Mouse (Mus musculus): ENCODE results near the gene Acap2. TPM values are rescaled to one million over a fixed set of nuclear protein-coding genes. Genes with fewer than 3 reads are reported as not detected.

Gene Acap2
- total and polyA plus RNA-seq, 2 experiments from 2014 or later: 10.9 to 26.7 TPM

- no peaks in the 10 kb centered on the region for H3K4me1 ChIP-seq (ENCODE audit: insufficient read depth, low read length)
- H3K4me2 ChIP-seq (ENCODE audit: low read depth, low read length, poor library complexity, severe bottlenecking): no peak overlapping the region
- ATAC-seq (ENCODE audit: low FRiP score) (no peak), DNase-seq (ENCODE audit: low spot score) (no peak)
- H3K27me3 ChIP-seq (ENCODE audit: insufficient read depth, low read length): no peaks in the 10 kb centered on the region
- H3K9me3 ChIP-seq (ENCODE audit: low read length): no peaks in the 10 kb centered on the region
- TF ChIP-seq CTCF (IDR thresholded peaks at IDR 0.05): no peak
- no peak overlapping the region for H3K4me3 ChIP-seq (ENCODE audit: low read depth, low read length)
- no peaks in the 10 kb centered on the region for H3K36me3 ChIP-seq (ENCODE audit: insufficient read depth, low read length)
- 98% methylated on average over 3 of the region's 3 CpGs for WGBS
- H3K9ac ChIP-seq (replicated peaks; ENCODE audit: low read length, poor library complexity, severe bottlenecking): no peak overlapping the region
- no peak overlapping the region for H3K27ac ChIP-seq (ENCODE audit: low read depth, low read length)
Observed at GRCm38 (mm10) chr16:31060226-31060625, 140.8 kb downstream of the Acap2 start.

GRCm38 (mm10) chr16:31059730-31060129 lies 141.3 kb downstream of the Acap2 start:
- Histone ChIP-seq H3K36me3 (ENCODE audit: insufficient read depth, low read length) (no peaks in the 10 kb centered on the region), H3K4me3 (ENCODE audit: low read depth, low read length) (no peak overlapping the region), H3K9me3 (ENCODE audit: low read length) (no peaks in the 10 kb centered on the region), H3K4me2 (ENCODE audit: low read depth, low read length, poor library complexity, severe bottlenecking) (no peak overlapping the region), H3K9ac (replicated peaks; ENCODE audit: low read length, poor library complexity, severe bottlenecking) (no peak overlapping the region), H3K27ac (ENCODE audit: low read depth, low read length) (no peak overlapping the region), H3K4me1 (ENCODE audit: insufficient read depth, low read length) (no peaks in the 10 kb centered on the region), H3K27me3 (ENCODE audit: insufficient read depth, low read length) (no peaks in the 10 kb centered on the region)
- no peak for TF ChIP-seq CTCF (IDR thresholded peaks at IDR 0.05)
- ATAC-seq (ENCODE audit: low FRiP score) (no peak), DNase-seq (ENCODE audit: low spot score) (no peak)
- 88% methylated on average over 4 of the region's 4 CpGs for WGBS

- ATAC-seq (ENCODE audit: low FRiP score): no peak
- DNase-seq (ENCODE audit: low spot score): no peak
- Histone ChIP-seq H3K4me3 (ENCODE audit: low read depth, low read length) (no peak overlapping the region), H3K4me1 (ENCODE audit: insufficient read depth, low read length) (no peaks in the 10 kb centered on the region), H3K9me3 (ENCODE audit: low read length) (no peaks in the 10 kb centered on the region), H3K27ac (ENCODE audit: low read depth, low read length) (no peak overlapping the region), H3K9ac (replicated peaks; ENCODE audit: low read length, poor library complexity, severe bottlenecking) (no peak overlapping the region), H3K36me3 (ENCODE audit: insufficient read depth, low read length) (peaks cover 3% of the 10 kb centered on the region; the same call in 1 of the 2 replicates), H3K27me3 (ENCODE audit: insufficient read depth, low read length) (no peaks in the 10 kb centered on the region), H3K4me2 (ENCODE audit: low read depth, low read length, poor library complexity, severe bottlenecking) (no peak overlapping the region)
- 83% methylated on average over 6 of the region's 6 CpGs for WGBS
- TF ChIP-seq CTCF (IDR thresholded peaks at IDR 0.05): no peak
Observed at GRCm38 (mm10) chr16:31052812-31053211, 148.2 kb downstream of the Acap2 start.

GRCm38 (mm10) chr16:31052177-31052726 lies 148.8 kb downstream of the Acap2 start:
- Histone ChIP-seq H3K4me2 (ENCODE audit: low read depth, low read length, poor library complexity, severe bottlenecking) (no peak overlapping the region), H3K27ac (ENCODE audit: low read depth, low read length) (no peak overlapping the region), H3K36me3 (ENCODE audit: insufficient read depth, low read length) (peaks cover 3% of the 10 kb centered on the region; the same call in 1 of the 2 replicates), H3K9ac (replicated peaks; ENCODE audit: low read length, poor library complexity, severe bottlenecking) (no peak overlapping the region), H3K27me3 (ENCODE audit: insufficient read depth, low read length) (no peaks in the 10 kb centered on the region), H3K4me1 (ENCODE audit: insufficient read depth, low read length) (no peaks in the 10 kb centered on the region), H3K4me3 (ENCODE audit: low read depth, low read length) (no peak overlapping the region), H3K9me3 (ENCODE audit: low read length) (no peaks in the 10 kb centered on the region)
- no peak for TF ChIP-seq CTCF (IDR thresholded peaks at IDR 0.05)
- DNase-seq (ENCODE audit: low spot score) (no peak), ATAC-seq (ENCODE audit: low FRiP score) (no peak)
- WGBS: 73% methylated on average over 7 of the region's 7 CpGs

- no peak overlapping the region for H3K27ac ChIP-seq (ENCODE audit: low read depth, low read length)
Observed at GRCm38 (mm10) chr16:31050701-31051100, 150.3 kb downstream of the Acap2 start.

GRCm38 (mm10) chr16:31048194-31048593 lies 152.9 kb downstream of the Acap2 start:
- Histone ChIP-seq H3K4me2 (ENCODE audit: low read depth, low read length, poor library complexity, severe bottlenecking) (no peak overlapping the region), H3K27ac (ENCODE audit: low read depth, low read length) (no peak overlapping the region), H3K9me3 (ENCODE audit: low read length) (no peaks in the 10 kb centered on the region), H3K36me3 (ENCODE audit: insufficient read depth, low read length) (peaks cover 3% of the 10 kb centered on the region; the same call in 1 of the 2 replicates), H3K9ac (replicated peaks; ENCODE audit: low read length, poor library complexity, severe bottlenecking) (no peak overlapping the region), H3K27me3 (ENCODE audit: insufficient read depth, low read length) (no peaks in the 10 kb centered on the region), H3K4me3 (ENCODE audit: low read depth, low read length) (no peak overlapping the region), H3K4me1 (ENCODE audit: insufficient read depth, low read length) (0 out of 2 replicates have a peak, but pooled peaks cover 2% of the 10 kb centered on the region)
- DNase-seq (ENCODE audit: low spot score): no peak
- 83% methylated on average over 6 of the region's 6 CpGs for WGBS
- no peak for TF ChIP-seq CTCF (IDR thresholded peaks at IDR 0.05)
- ATAC-seq (ENCODE audit: low FRiP score): no peak

More at GRCm38 (mm10) chr16:31050701-31051100, 150.3 kb downstream of the Acap2 start:
- Histone ChIP-seq H3K4me2 (ENCODE audit: low read depth, low read length, poor library complexity, severe bottlenecking) (no peak overlapping the region), H3K4me3 (ENCODE audit: low read depth, low read length) (no peak overlapping the region), H3K36me3 (ENCODE audit: insufficient read depth, low read length) (peaks cover 3% of the 10 kb centered on the region; the same call in 1 of the 2 replicates), H3K9ac (replicated peaks; ENCODE audit: low read length, poor library complexity, severe bottlenecking) (no peak overlapping the region), H3K9me3 (ENCODE audit: low read length) (no peaks in the 10 kb centered on the region), H3K4me1 (ENCODE audit: insufficient read depth, low read length) (0 out of 2 replicates have a peak, but pooled peaks cover 2% of the 10 kb centered on the region), H3K27me3 (ENCODE audit: insufficient read depth, low read length) (no peaks in the 10 kb centered on the region)
- TF ChIP-seq CTCF (IDR thresholded peaks at IDR 0.05): no peak
- DNase-seq (ENCODE audit: low spot score) (no peak), ATAC-seq (ENCODE audit: low FRiP score) (no peak)
- 89% methylated on average over 7 of the region's 7 CpGs for WGBS
